Mouse (Mus musculus) heart, embryonic 14.5 days (tissue): ENCODE results near the gene Gm20696. TPM values are rescaled to one million over a fixed set of nuclear protein-coding genes. Genes with fewer than 3 reads are reported as not detected.

Experiments
- ATAC-seq: fragments of 200-750 bp; cut with Nextera tagmentation; 2 replicates; pipeline ENCODE4 v1.8.0; 2017; ENCODE audit warnings: low read depth, moderate TSS enrichment; ENCODE audit not compliant: insufficient number of reproducible peaks, insufficient read depth, low FRiP score
- H3K27ac ChIP-seq, 2 experiments: fragments of 200-500 bp in 1 of 2; fragments of 300-500 bp in 1 of 2; sonication (generic) in 1 of 2; replicated peaks in 1 of 2; 2 replicates each; pipeline ENCODE4 v1.5.1; 2012 to 2014; ENCODE audit warnings: low read depth in 2 of 2, low read length in 2 of 2, control low read depth in 1 of 2, mild to moderate bottlenecking in 1 of 2, mixed read lengths in 1 of 2; ENCODE audit not compliant: control insufficient read depth in 1 of 2, insufficient read depth in 1 of 2
- H3K27me3 ChIP-seq: fragments of 300-500 bp; sonication (generic); 2 replicates; pipeline ENCODE4 v1.6.1; 2014; ENCODE audit warnings: mild to moderate bottlenecking, low read length, control low read depth; ENCODE audit not compliant: control insufficient read depth, insufficient read depth
- H3K36me3 ChIP-seq: fragments of 300-500 bp; sonication (generic); 2 replicates; pipeline ENCODE4 v1.6.1; 2014; ENCODE audit warnings: mild to moderate bottlenecking, control low read depth, low read length, mixed read lengths; ENCODE audit not compliant: control insufficient read depth, insufficient read depth
- H3K4me1 ChIP-seq, 2 experiments: fragments of 200-500 bp in 1 of 2; fragments of 300-500 bp in 1 of 2; sonication (generic) in 1 of 2; 2 replicates each; pipeline ENCODE4 v1.6.1; 2012 to 2014; ENCODE audit warnings: low read length in 2 of 2, control low read depth in 1 of 2, mixed read lengths in 1 of 2; ENCODE audit not compliant: control insufficient read depth in 2 of 2, insufficient read depth in 2 of 2
- H3K4me2 ChIP-seq: fragments of 300-500 bp; sonication (generic); 2 replicates; pipeline ENCODE4 v1.6.1; 2014; ENCODE audit warnings: mild to moderate bottlenecking, low read length
- H3K4me3 ChIP-seq, 2 experiments: fragments of 200-500 bp in 1 of 2; fragments of 300-500 bp in 1 of 2; sonication (generic) in 1 of 2; 2 replicates each; pipeline ENCODE4 v1.5.1; 2012 to 2014; ENCODE audit warnings: low read length in 2 of 2, mild to moderate bottlenecking in 2 of 2, control low read depth in 1 of 2, low read depth in 1 of 2, moderate library complexity in 1 of 2; ENCODE audit not compliant: control insufficient read depth in 1 of 2, insufficient read depth in 1 of 2
- H3K9ac ChIP-seq: fragments of 300-500 bp; sonication (generic); 2 replicates; pipeline ENCODE4 v1.6.1; 2014; ENCODE audit warnings: mild to moderate bottlenecking, low read length
- H3K9me3 ChIP-seq: fragments of 300-500 bp; sonication (generic); 2 replicates; pipeline ENCODE4 v1.6.1; 2016; ENCODE audit warnings: low read length, control low read depth; ENCODE audit not compliant: control insufficient read depth
- WGBS: fragments of 180-500 bp; shearing (Covaris S2); extraction: QIAGEN DNeasy Blood & Tissue Kit; methylation state at CpG from one replicate; pipeline ENCODE4 v1.1.7; 2014; 5-methylcytosine and 5-hydroxymethylcytosine counted together
- polyA plus RNA-seq: library from polyadenylated mRNA; unstranded; fragments of >200 nt; fragmentation: Nextera tagmentation; extraction: Ambion mirVana; gene quantifications from 2 replicates; pipeline ENCODE4 v1.2.1, GENCODE M21; 2014

Gene Gm20696
- polyA plus RNA-seq, 1 experiment from 2014 or later: 3.9 TPM

GRCm38 (mm10) chr6:99435140-99435539 is 231.5 kb downstream of the Gm20696 start:
- Histone ChIP-seq H3K9ac (no peak overlapping the region), H3K27ac (no peak overlapping the region), H3K4me3 (no peak overlapping the region), H3K36me3 (peaks cover 12% of the 10 kb centered on the region), H3K27me3 (no peaks in the 10 kb centered on the region), H3K4me1 (peaks cover 10 to 18% of the 10 kb centered on the region in 2 experiments), H3K9me3 (no peaks in the 10 kb centered on the region), H3K4me2 (no peak overlapping the region)
- WGBS: 94% methylated on average over 10 of the region's 10 CpGs
- ATAC-seq: no peak

GRCm38 (mm10) chr6:99433006-99433405 is 233.6 kb downstream of the Gm20696 start:
- WGBS: 91% methylated on average over 9 of the region's 9 CpGs
- no peak for ATAC-seq
- H3K4me2 ChIP-seq: no peak overlapping the region
- no peaks in the 10 kb centered on the region for H3K9me3 ChIP-seq
- peaks cover 12% of the 10 kb centered on the region for H3K36me3 ChIP-seq
- H3K27me3 ChIP-seq: no peaks in the 10 kb centered on the region
- H3K4me1 ChIP-seq: 0 out of 4 replicates have a peak, but pooled peaks cover 0 to 7% of the 10 kb centered on the region in 2 experiments
- H3K27ac ChIP-seq: no peak overlapping the region
- no peak overlapping the region for H3K9ac ChIP-seq
- no peak overlapping the region for H3K4me3 ChIP-seq

GRCm38 (mm10) chr6:99431941-99432340 is 234.7 kb downstream of the Gm20696 start:
- H3K36me3 ChIP-seq: peaks cover 12% of the 10 kb centered on the region
- no peak overlapping the region for H3K4me3 ChIP-seq
- H3K9me3 ChIP-seq: no peaks in the 10 kb centered on the region
- 69% methylated on average over 4 of the region's 4 CpGs for WGBS
- no peaks in the 10 kb centered on the region for H3K27me3 ChIP-seq
- H3K4me2 ChIP-seq: no peak overlapping the region
- H3K9ac ChIP-seq: no peak overlapping the region
- no peak for ATAC-seq
- H3K27ac ChIP-seq: no peak overlapping the region
- 0 out of 4 replicates have a peak, but pooled peaks cover 0 to 7% of the 10 kb centered on the region in 2 experiments for H3K4me1 ChIP-seq

GRCm38 (mm10) chr6:99430560-99430959 is 236.0 kb downstream of the Gm20696 start:
- no peak for ATAC-seq
- 94% methylated on average over 14 of the region's 14 CpGs for WGBS
- Histone ChIP-seq H3K27ac (no peak overlapping the region), H3K9ac (no peak overlapping the region), H3K4me1 (0 out of 4 replicates have a peak, but pooled peaks cover 0 to 7% of the 10 kb centered on the region in 2 experiments), H3K4me2 (no peak overlapping the region), H3K36me3 (peaks cover 12% of the 10 kb centered on the region), H3K4me3 (no peak overlapping the region), H3K9me3 (no peaks in the 10 kb centered on the region), H3K27me3 (no peaks in the 10 kb centered on the region)

GRCm38 (mm10) chr6:99429378-99430131 is 237.0 kb downstream of the Gm20696 start:
- H3K4me1 ChIP-seq: 0 out of 4 replicates have a peak, but pooled peaks cover 0 to 6% of the 10 kb centered on the region in 2 experiments

GRCm38 (mm10) chr6:99428961-99429360 is 237.6 kb downstream of the Gm20696 start:
- H3K9me3 ChIP-seq: no peaks in the 10 kb centered on the region
- 77% methylated on average over 2 of the region's 2 CpGs for WGBS
- ATAC-seq: no peak
- 0 out of 4 replicates have a peak, but pooled peaks cover 0 to 3% of the 10 kb centered on the region in 2 experiments for H3K4me1 ChIP-seq
- H3K27me3 ChIP-seq: no peaks in the 10 kb centered on the region
- H3K4me2 ChIP-seq: no peak overlapping the region
- no peak overlapping the region for H3K4me3 ChIP-seq
- H3K9ac ChIP-seq: no peak overlapping the region
- no peaks in the 10 kb centered on the region for H3K36me3 ChIP-seq
- H3K27ac ChIP-seq: no peak overlapping the region

More at GRCm38 (mm10) chr6:99429378-99430131, 237.0 kb downstream of the Gm20696 start:
- Histone ChIP-seq H3K4me3 (no peak overlapping the region), H3K4me2 (no peak overlapping the region), H3K36me3 (peaks cover 5% of the 10 kb centered on the region), H3K27me3 (no peaks in the 10 kb centered on the region), H3K9ac (no peak overlapping the region), H3K9me3 (no peaks in the 10 kb centered on the region), H3K27ac (no peak overlapping the region)
- 75% methylated on average over 16 of the region's 16 CpGs for WGBS
- ATAC-seq: no peak

- Histone ChIP-seq H3K27me3 (no peaks in the 10 kb centered on the region), H3K4me1 (0 out of 4 replicates have a peak, but pooled peaks cover 0 to 3% of the 10 kb centered on the region in 2 experiments), H3K27ac (no peak overlapping the region), H3K4me2 (no peak overlapping the region), H3K9me3 (no peaks in the 10 kb centered on the region), H3K36me3 (no peaks in the 10 kb centered on the region), H3K4me3 (no peak overlapping the region), H3K9ac (no peak overlapping the region)
- WGBS: 77% methylated on average over 4 of the region's 4 CpGs
- ATAC-seq: no peak
Measured at GRCm38 (mm10) chr6:99427301-99427700, 239.3 kb downstream of the Gm20696 start.
